Comparison of ENCODE assay signal across 13 mouse cellular contexts in genomic region chr5:41754836-41755235, GRCm38 (mm10). TPM values are rescaled to one million over a fixed set of nuclear protein-coding genes. Genes with fewer than 3 reads are reported as not detected.
DNase-seq lines count a peak whose midpoint lies in the region; ATAC-seq and TF ChIP-seq lines count a peak whose summit lies in the region.
"Had no signal": no experiment of that assay in that cellular context is flagged by ENCODE, and none has a peak within 500 bp of the region (broad histone marks: within the 10 kb centered on the region; RNA-seq: fewer than 3 reads in every experiment).

No protein-coding gene starts in this region.

- no peak for TF ChIP-seq POLR2A in cerebellum, adult 2 months (IDR thresholded peaks at IDR 0.05; ENCODE audit: borderline replicate concordance, insufficient read depth, low read length)

- WGBS in kidney, embryonic 15.5 days: 1% methylated on average over 16 of the region's 16 CpGs
- WGBS in hindbrain, embryonic 16.5 days: under 1% methylated on average over 16 of the region's 16 CpGs
- 1% methylated on average over 16 of the region's 16 CpGs for WGBS in midbrain, embryonic 16.5 days
- 2% methylated on average over 16 of the region's 16 CpGs for WGBS in cerebellum, adult 2 months

- H3K4me2 ChIP-seq in kidney, embryonic 15.5 days: peak overlapping the region; percentile 40
- H3K4me2 ChIP-seq in hindbrain, embryonic 16.5 days (ENCODE audit: low read length): peak overlapping the region; percentile 27; the same call in 1 of the 2 replicates
- peak overlapping the region; percentile 20 for H3K4me2 ChIP-seq in midbrain, embryonic 16.5 days (ENCODE audit: low read length)

- no peak overlapping the region for H3K27ac ChIP-seq in kidney, embryonic 15.5 days
- H3K27ac ChIP-seq in hindbrain, embryonic 16.5 days (ENCODE audit: low read depth, low read length): no peak overlapping the region
- no peak overlapping the region for H3K27ac ChIP-seq in midbrain, embryonic 16.5 days (ENCODE audit: low read length)
- no peak overlapping the region for H3K27ac ChIP-seq in cerebellum, adult 2 months (ENCODE audit: insufficient read depth, low read length)
- H3K27ac ChIP-seq: left cerebral cortex, adult 2 months; macrophage had no signal

- H3K4me3 ChIP-seq in kidney, embryonic 15.5 days (replicated peaks): 0 out of 2 replicates have a peak overlapping the region, but pooled peaks have one; percentile 10
- H3K4me3 ChIP-seq in hindbrain, embryonic 16.5 days (ENCODE audit: low read length): no peak overlapping the region
- H3K4me3 ChIP-seq in midbrain, embryonic 16.5 days (ENCODE audit: low read depth, low read length): no peak overlapping the region
- no peak overlapping the region for H3K4me3 ChIP-seq in cerebellum, adult 2 months (replicated peaks; ENCODE audit: insufficient read depth, low read depth, low read length)
- H3K4me3 ChIP-seq: left cerebral cortex, adult 2 months had no signal

- H3K27me3 ChIP-seq in kidney, embryonic 15.5 days: peaks cover 99% of the 10 kb centered on the region
- peaks cover 77% of the 10 kb centered on the region for H3K27me3 ChIP-seq in hindbrain, embryonic 16.5 days (replicated peaks; ENCODE audit: control insufficient read depth, insufficient read depth, low read length)
- H3K27me3 ChIP-seq in midbrain, embryonic 16.5 days (ENCODE audit: control insufficient read depth, insufficient read depth, low read depth, low read length): peaks cover 86% of the 10 kb centered on the region
- H3K27me3 ChIP-seq in cerebellum, adult 2 months (ENCODE audit: control insufficient read depth, insufficient read depth, low read length): peaks cover 5% of the 10 kb centered on the region; the same call in 1 of the 2 replicates

- H3K9me3 ChIP-seq in kidney, embryonic 15.5 days (replicated peaks): no peaks in the 10 kb centered on the region
- H3K9me3 ChIP-seq in hindbrain, embryonic 16.5 days (ENCODE audit: control insufficient read depth, low read length): no peaks in the 10 kb centered on the region
- no peaks in the 10 kb centered on the region for H3K9me3 ChIP-seq in midbrain, embryonic 16.5 days (replicated peaks; ENCODE audit: control insufficient read depth, low read length, poor library complexity, severe bottlenecking)

- ATAC-seq in kidney, embryonic 15.5 days (replicated peaks; ENCODE audit: low FRiP score): no peak
- ATAC-seq in hindbrain, embryonic 16.5 days: no peak
- ATAC-seq in midbrain, embryonic 16.5 days: no peak

- no peak overlapping the region for H3K9ac ChIP-seq in kidney, embryonic 15.5 days
- no peak overlapping the region for H3K9ac ChIP-seq in hindbrain, embryonic 16.5 days (ENCODE audit: low read depth, low read length)
- no peak overlapping the region for H3K9ac ChIP-seq in midbrain, embryonic 16.5 days (ENCODE audit: low read depth, low read length)

- DNase-seq in embryo, embryonic 10.5 days (ENCODE audit: low spot score): peak; percentile 51
- DNase-seq in embryo, embryonic 11 days: no peak
- DNase-seq in kidney, adult 9 months: no peak
- no peak for DNase-seq in urinary bladder, postnatal 10 days (ENCODE audit: low spot score)
- no peak for DNase-seq in cerebellum, adult 2 months
- DNase-seq: adrenal gland, adult 8-10 months; cerebellum, adult 9-11 months had no signal

- peaks cover 5% of the 10 kb centered on the region; the same call in 1 of the 2 replicates for H3K4me1 ChIP-seq in kidney, embryonic 15.5 days
- no peaks in the 10 kb centered on the region for H3K4me1 ChIP-seq in hindbrain, embryonic 16.5 days (ENCODE audit: control insufficient read depth, insufficient read depth, low read depth, low read length)
- peaks cover 4% of the 10 kb centered on the region; the same call in 1 of the 2 replicates for H3K4me1 ChIP-seq in midbrain, embryonic 16.5 days (ENCODE audit: control insufficient read depth, insufficient read depth, low read length)
- no peaks in the 10 kb centered on the region; the same call in 1 of the 2 replicates for H3K4me1 ChIP-seq in cerebellum, adult 2 months (ENCODE audit: control insufficient read depth, insufficient read depth, low read length)

- no peaks in the 10 kb centered on the region for H3K36me3 ChIP-seq in kidney, embryonic 15.5 days
- no peaks in the 10 kb centered on the region for H3K36me3 ChIP-seq in hindbrain, embryonic 16.5 days (ENCODE audit: control insufficient read depth, insufficient read depth, low read length)
- H3K36me3 ChIP-seq in midbrain, embryonic 16.5 days (ENCODE audit: control insufficient read depth, insufficient read depth, low read length): no peaks in the 10 kb centered on the region

- TF ChIP-seq CTCF in cerebellum, adult 2 months (IDR thresholded peaks at IDR 0.05; ENCODE audit: borderline replicate concordance, insufficient read depth, low read depth, low read length): no peak

RNA-seq across cellular contexts. Expression of gene Nkx3-2, which starts 9.5 kb away (rescaled TPM):
- not detected in 2 replicates for polyA plus RNA-seq in kidney, embryonic 15.5 days (2015; fragmentation: Nextera tagmentation; extraction: Ambion mirVana)
- not detected in 2 replicates for polyA plus RNA-seq in hindbrain, embryonic 16.5 days (2015; fragmentation: Nextera tagmentation; extraction: Ambion mirVana)
- not detected in 2 replicates for polyA plus RNA-seq in midbrain, embryonic 16.5 days (2015; fragmentation: Nextera tagmentation; extraction: Ambion mirVana)
- polyA plus RNA-seq in cerebellum, adult 2 months (2012; rRNA removed): not detected in 2 replicates
- polyA plus RNA-seq: forebrain, embryonic 11.5 days; macrophage had no signal

RNA-seq across cellular contexts. Expression of gene Rab28, which starts 46.9 kb away (rescaled TPM):
- 56.6 and 58.3 TPM in 2 replicates for polyA plus RNA-seq in kidney, embryonic 15.5 days (2015; fragmentation: Nextera tagmentation; extraction: Ambion mirVana)
- 59.4 and 60.2 TPM in 2 replicates for polyA plus RNA-seq in hindbrain, embryonic 16.5 days (2015; fragmentation: Nextera tagmentation; extraction: Ambion mirVana)
- polyA plus RNA-seq in midbrain, embryonic 16.5 days (2015; fragmentation: Nextera tagmentation; extraction: Ambion mirVana): 61.7 and 62.0 TPM in 2 replicates
- 78.8 and 79.4 TPM in 2 replicates for polyA plus RNA-seq in cerebellum, adult 2 months (2012; rRNA removed)
